Mouse (Mus musculus) erythroblast, embryonic 14.5 days (primary cell): Measurements from ENCODE around the gene 4930412O13Rik.

Source experiments
- GATA1 ChIP-seq: IDR thresholded peaks from 2 replicates; pipeline ENCODE4 v1.6.1; 2012; ENCODE audit warnings: low read length, inconsistent platforms, mixed read lengths
- TAL1 ChIP-seq: IDR thresholded peaks from 3 replicates; pipeline ENCODE4 v1.6.1; 2012; ENCODE audit warnings: low read length, inconsistent platforms, mixed read lengths

DNA sequence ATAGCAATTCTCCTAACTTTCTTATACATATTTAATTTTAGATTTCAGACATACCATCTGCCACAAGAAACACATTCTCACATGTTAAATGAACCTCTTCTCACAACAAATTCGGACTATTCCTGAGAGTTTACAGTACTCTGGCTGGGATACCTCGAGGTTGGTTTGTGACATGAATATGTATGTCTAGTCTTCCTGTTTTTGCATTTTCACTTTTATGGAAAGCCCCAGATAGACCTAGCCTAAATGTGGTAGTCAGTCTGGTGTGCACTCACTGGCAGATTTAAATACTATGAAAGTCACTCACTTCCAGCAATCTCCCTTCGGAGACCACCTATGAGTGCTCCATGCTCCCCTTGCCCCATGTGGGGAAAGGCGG, 45.8 kb downstream of the 4930412O13Rik start:
- TF ChIP-seq GATA1 (no peak), TAL1 (no peak)
